In genomic region chr6:145050899-145051298, GRCm38 (mm10) we compare ENCODE assay signal across 29 mouse cellular contexts. TPM values are rescaled to one million over a fixed set of nuclear protein-coding genes. Genes with fewer than 3 reads are reported as not detected.
DNase-seq lines count a peak whose midpoint lies in the region; ATAC-seq and TF ChIP-seq lines count a peak whose summit lies in the region.
"Had no signal": no experiment of that assay in that cellular context is flagged by ENCODE, and none has a peak within 500 bp of the region (broad histone marks: within the 10 kb centered on the region; RNA-seq: fewer than 3 reads in every experiment).

No protein-coding gene starts in this region.

- peaks cover 5% of the 10 kb centered on the region; the same call in 1 of the 2 replicates for H3K36me3 ChIP-seq in midbrain, embryonic 10.5 days
- no peaks in the 10 kb centered on the region for H3K36me3 ChIP-seq in midbrain, embryonic 15.5 days (replicated peaks)
- no peaks in the 10 kb centered on the region for H3K36me3 ChIP-seq in lung, postnatal 0 days (ENCODE audit: insufficient read depth, low read length)
- H3K36me3 ChIP-seq: embryonic facial prominence, embryonic 15.5 days; intestine, embryonic 15.5 days; limb, embryonic 15.5 days; liver, embryonic 13.5 days had no signal

- H3K27me3 ChIP-seq in midbrain, embryonic 10.5 days (ENCODE audit: low read depth, poor library complexity, severe bottlenecking), result peaks cover 12% of the 10 kb centered on the region
- no peaks in the 10 kb centered on the region for H3K27me3 ChIP-seq in midbrain, embryonic 15.5 days (replicated peaks)
- H3K27me3 ChIP-seq in lung, postnatal 0 days (replicated peaks; ENCODE audit: insufficient read depth, low read length), result peaks cover 17% of the 10 kb centered on the region
- H3K27me3 ChIP-seq: CH12.LX had no signal

- no peak overlapping the region for H3K4me2 ChIP-seq in midbrain, embryonic 15.5 days
- no peak overlapping the region for H3K4me2 ChIP-seq in lung, postnatal 0 days (replicated peaks; ENCODE audit: low read depth, low read length)
- H3K4me2 ChIP-seq: embryonic facial prominence, embryonic 15.5 days; intestine, embryonic 15.5 days; limb, embryonic 15.5 days; liver, embryonic 13.5 days had no signal

- peaks cover 85% of the 10 kb centered on the region for H3K4me1 ChIP-seq in midbrain, embryonic 10.5 days
- H3K4me1 ChIP-seq in midbrain, embryonic 15.5 days, result peaks cover 20% of the 10 kb centered on the region
- H3K4me1 ChIP-seq in lung, postnatal 0 days (ENCODE audit: insufficient read depth, low read depth, low read length), result peaks cover 9% of the 10 kb centered on the region; the same call in 1 of the 2 replicates

- ATAC-seq in midbrain, embryonic 15.5 days (replicated peaks), result no peak
- no peak for ATAC-seq in lung, postnatal 0 days
- ATAC-seq: forebrain, embryonic 14.5 days; hindbrain, postnatal 0 days; intestine, embryonic 15.5 days had no signal

- no peaks in the 10 kb centered on the region for H3K9me3 ChIP-seq in midbrain, embryonic 10.5 days (replicated peaks)
- H3K9me3 ChIP-seq in midbrain, embryonic 15.5 days, result no peaks in the 10 kb centered on the region
- no peaks in the 10 kb centered on the region for H3K9me3 ChIP-seq in lung, postnatal 0 days (ENCODE audit: low read length)
- H3K9me3 ChIP-seq: embryonic facial prominence, embryonic 10.5 days; embryonic facial prominence, embryonic 15.5 days; intestine, embryonic 15.5 days; limb, embryonic 10.5 days; limb, embryonic 15.5 days; liver, embryonic 13.5 days had no signal

- DNase-seq in embryo, embryonic 10 days (ENCODE audit: low spot score), result peak; percentile 35
- no peak for DNase-seq in embryo, embryonic 9.5 days (ENCODE audit: extremely low spot score)
- DNase-seq in midbrain, embryonic 10.5 days (ENCODE audit: low spot score), result no peak
- DNase-seq in retina, adult 2 months (ENCODE audit: low read depth, low spot score), result peak; percentile 66
- no peak for DNase-seq in kidney, postnatal 36 days
- DNase-seq in lung, postnatal 0 days (ENCODE audit: low spot score), result no peak
- DNase-seq: adrenal gland, postnatal 10 days; cerebellum, adult 11-12 months; cerebellum, postnatal 10 days; gastrocnemius, postnatal 25 days; heart, adult 11 months; heart, postnatal 14 days; kidney, adult 2 months; kidney, postnatal 4 days; liver, embryonic 13.5 days; lung, adult 18-20 months; lung, postnatal 10 days; right cerebral cortex, postnatal 14 days; thymus, postnatal 4 days had no signal

- no peak overlapping the region for H3K9ac ChIP-seq in midbrain, embryonic 15.5 days
- no peak overlapping the region for H3K9ac ChIP-seq in lung, postnatal 0 days (replicated peaks; ENCODE audit: low read depth)
- H3K9ac ChIP-seq: embryonic facial prominence, embryonic 15.5 days; intestine, embryonic 15.5 days; limb, embryonic 15.5 days; liver, embryonic 13.5 days had no signal

- no peak for TF ChIP-seq CTCF in lung, postnatal 0 days (IDR thresholded peaks at IDR 0.05)

- 27% methylated on average over 3 of the region's 3 CpGs for WGBS in midbrain, embryonic 10.5 days
- 18% methylated on average over 3 of the region's 3 CpGs for WGBS in midbrain, embryonic 15.5 days
- WGBS in lung, postnatal 0 days, result 31% methylated on average over 3 of the region's 3 CpGs

- H3K4me3 ChIP-seq in midbrain, embryonic 10.5 days, result no peak overlapping the region
- H3K4me3 ChIP-seq in midbrain, embryonic 15.5 days, result no peak overlapping the region
- H3K4me3 ChIP-seq in lung, postnatal 0 days (ENCODE audit: low read depth, low read length), result no peak overlapping the region
- H3K4me3 ChIP-seq: embryonic facial prominence, embryonic 10.5 days; embryonic facial prominence, embryonic 15.5 days; intestine, embryonic 15.5 days; limb, embryonic 10.5 days; limb, embryonic 15.5 days; liver, embryonic 13.5 days had no signal

- TF ChIP-seq EP300 in lung, postnatal 0 days (IDR thresholded peaks at IDR 0.05), result no peak

- H3K27ac ChIP-seq in midbrain, embryonic 10.5 days (replicated peaks), result peak overlapping the region; percentile 63
- H3K27ac ChIP-seq in midbrain, embryonic 15.5 days, result no peak overlapping the region
- no peak overlapping the region for H3K27ac ChIP-seq in lung, postnatal 0 days (ENCODE audit: low read length)
- H3K27ac ChIP-seq: embryonic facial prominence, embryonic 10.5 days; embryonic facial prominence, embryonic 15.5 days; hindbrain, postnatal 0 days; intestine, embryonic 15.5 days; limb, embryonic 10.5 days; limb, embryonic 15.5 days; liver, embryonic 13.5 days; macrophage had no signal

RNA-seq across cellular contexts. Expression of gene Bcat1, which starts 25.1 kb away (rescaled TPM):
- polyA plus RNA-seq in midbrain, embryonic 10.5 days (2016; fragmentation: Nextera tagmentation; extraction: Ambion mirVana), result 139 and 149 TPM in 2 replicates
- polyA plus RNA-seq in midbrain, embryonic 15.5 days (2015; fragmentation: Nextera tagmentation; extraction: Ambion mirVana), result 104 and 107 TPM in 2 replicates
- 0.25 and 0.44 TPM in 2 replicates for polyA plus RNA-seq in lung, postnatal 0 days (2015; fragmentation: Nextera tagmentation; extraction: Ambion mirVana)
- polyA plus RNA-seq: macrophage had no signal

Comparison
In these comparisons a context has a peak if more than half of its experiments do, and no peak if none do; other contexts are left out.
1. DNase-seq: peak in embryo, embryonic 10 days (single experiment) and retina, adult 2 months (single experiment); none in embryo, embryonic 9.5 days (single experiment), midbrain, embryonic 10.5 days (single experiment), kidney, postnatal 36 days (0 of 2) and lung, postnatal 0 days (single experiment).
2. RNA of gene Bcat1, which starts 25.1 kb away (polyA plus RNA-seq): 139 to 149 TPM in midbrain, embryonic 10.5 days and 104 to 107 TPM in midbrain, embryonic 15.5 days; 0.25 to 0.44 TPM in lung, postnatal 0 days; every median in the first group is over 10 times any median in the second.